Mouse (Mus musculus) heart, adult 2 months (tissue): Measurements from ENCODE around the gene Ush1g.

Source experiments
- CTCF ChIP-seq: fragments of 200-600 bp; IDR thresholded peaks from 2 replicates; pipeline ENCODE4 v1.8.1; 2022; ENCODE audit warnings: antibody characterized with exemption, mild to moderate bottlenecking, moderate library complexity
- EP300 ChIP-seq: fragments of 200-500 bp; IDR thresholded peaks from 2 replicates; pipeline ENCODE4 v1.6.1; 2011; ENCODE audit warnings: low read depth, low read length, control low read depth; ENCODE audit not compliant: insufficient read depth
- POLR2A ChIP-seq: fragments of 200-500 bp; IDR thresholded peaks from 2 replicates; pipeline ENCODE4 v1.6.1; 2011; ENCODE audit warnings: mild to moderate bottlenecking, low read depth, low read length, control low read depth; ENCODE audit not compliant: insufficient read depth

GRCm38 (mm10) chr11:115273735-115274134, 48.1 kb downstream of the Ush1g start:
- TF ChIP-seq CTCF = no peak
- TF ChIP-seq EP300 = no peak
- TF ChIP-seq POLR2A = no peak
